Mouse (Mus musculus): ENCODE measurements around the gene Pramel1. TPM values are rescaled to one million over a fixed set of nuclear protein-coding genes. Genes with fewer than 3 reads are reported as not detected.

Gene Pramel1
- total and polyA plus RNA-seq, 3 experiments, result not detected

GRCm38 (mm10) chr4:143412219-143413092 is 18.2 kb downstream of the Pramel1 start, which contains the start of gene Pramef8:
TSS of gene Pramef8 (plus strand) at chr4:143412426.
- Histone ChIP-seq H3K4me3 (replicated peaks in 1 of 3; ENCODE audit: low read depth in 2 of 3, low read length in 2 of 3, poor library complexity in 1 of 3) (peak within 1 kb of the TSS; percentile 71 to 75 (median 74)), H3K27me3 (replicated peaks) (peaks cover 5% of the 10 kb centered on the region), H3K9me3 (replicated peaks; ENCODE audit: low read length) (no peaks in the 10 kb centered on the region), H3K27ac (ENCODE audit: insufficient read depth, low read depth) (peak within 1 kb of the TSS; percentile 36), H3K79me2 (replicated peaks; ENCODE audit: control insufficient read depth, extremely low read depth, insufficient read depth, poor library complexity, severe bottlenecking) (peaks cover 14% of the 10 kb centered on the region), H3K4me2 (ENCODE audit: insufficient read depth, low read depth, poor library complexity, severe bottlenecking) (peak within 1 kb of the TSS; percentile 98), H3K9ac (ENCODE audit: insufficient read depth, low read depth) (peak within 1 kb of the TSS; percentile 91), H3K36me3 (replicated peaks in 1 of 2; ENCODE audit: control insufficient read depth in 1 of 2, insufficient read depth in 1 of 2, low read length in 1 of 2) (peaks cover 20 to 32% of the 10 kb centered on the region in 2 experiments), H3K4me1 (ENCODE audit: control insufficient read depth in 1 of 2, insufficient read depth in 2 of 2) (peaks cover 0 to 10% of the 10 kb centered on the region in 2 experiments; a peak in 1 of 4 replicates)
- dilution Hi-C loops (cut with MboI; ENCODE audit: extremely low pct_ligation_motif_present, extremely low pct_unique_long_range_greater_than_20kb, low sequenced_read_pairs) (no loop called here), in situ Hi-C loops (cut with MboI; ENCODE audit: low pct_ligation_motif_present, low pct_unique_long_range_greater_than_20kb, low sequenced_read_pairs) (no loop called here)
- DNase-seq (ENCODE audit: extremely low read depth), result peak; percentile 94
- TF ChIP-seq SMC3 (IDR thresholded peaks at IDR 0.05; ENCODE audit: low read depth, low read length) (no peak), GABPA (IDR thresholded peaks at IDR 0.05; ENCODE audit: insufficient replicate concordance, low read depth, low read length) (no peak; the same call in 1 of the 2 replicates), ELF1 (IDR thresholded peaks at IDR 0.05; ENCODE audit: low read depth, low read length) (peak; percentile 100), ZMIZ1 (IDR thresholded peaks at IDR 0.05; ENCODE audit: low read depth, low read length) (peak; percentile 77), POLR2AphosphoS2 (IDR thresholded peaks at IDR 0.05; ENCODE audit: low read depth, low read length) (peak; percentile 38; the same call in 1 of the 2 replicates), CHD2 (IDR thresholded peaks at IDR 0.05; ENCODE audit: low read length) (peak; percentile 84), USF1 (IDR thresholded peaks at IDR 0.05; ENCODE audit: low read depth, low read length) (no peak), BHLHE40 (IDR thresholded peaks at IDR 0.05; ENCODE audit: low read depth, low read length) (0 out of 2 replicates have a peak, but pooled peaks have one; percentile 33), MAFK (IDR thresholded peaks at IDR 0.05; ENCODE audit: insufficient replicate concordance, low read length) (no peak; the same call in 1 of the 2 replicates), MAX (IDR thresholded peaks at IDR 0.05; ENCODE audit: low read length) (peak; percentile 43; the same call in 1 of the 2 replicates), SIN3A (IDR thresholded peaks at IDR 0.05; ENCODE audit: low read length) (peak; percentile 91), E2F4 (IDR thresholded peaks at IDR 0.05; ENCODE audit: insufficient replicate concordance, low read depth, low read length) (peak; percentile 57; the same call in 1 of the 2 replicates), ZNF384 (IDR thresholded peaks at IDR 0.05; ENCODE audit: low read depth, low read length) (peak; percentile 93), KAT2A (IDR thresholded peaks at IDR 0.05; ENCODE audit: insufficient replicate concordance, low read length) (peak; percentile 85), ZC3H11A (IDR thresholded peaks at IDR 0.05; ENCODE audit: low read depth, low read length) (no peak), PAX5 (IDR thresholded peaks at IDR 0.05; ENCODE audit: low read length) (no peak), IRF4 (IDR thresholded peaks at IDR 0.05; ENCODE audit: low read depth, low read length) (peak; percentile 41; the same call in 1 of the 2 replicates), CTCF (conservative IDR thresholded peaks at IDR 0.05 in 1 of 2, IDR thresholded peaks at IDR 0.05 in 1 of 2; ENCODE audit: low read depth in 2 of 2, low read length in 2 of 2) (no peak), NRF1 (IDR thresholded peaks at IDR 0.05; ENCODE audit: low read depth, low read length) (no peak), HCFC1 (IDR thresholded peaks at IDR 0.05; ENCODE audit: low read depth, low read length) (peak; percentile 92), POLR2A (IDR thresholded peaks at IDR 0.05; ENCODE audit: low read depth, low read length) (peak; percentile 82), UBTF (IDR thresholded peaks at IDR 0.05; ENCODE audit: low read depth, low read length) (no peak), JUN (IDR thresholded peaks at IDR 0.05; ENCODE audit: insufficient read depth, low read depth, low read length) (no peak), USF2 (conservative IDR thresholded peaks at IDR 0.05; ENCODE audit: low read depth, low read length) (no peak), ETS1 (conservative IDR thresholded peaks at IDR 0.05; ENCODE audit: low read depth, low read length) (peak; percentile 23; the same call in 1 of the 2 replicates), TBP (conservative IDR thresholded peaks at IDR 0.05; ENCODE audit: low read depth, low read length) (peak; percentile 94), MAZ (IDR thresholded peaks at IDR 0.05; ENCODE audit: low read depth, low read length) (peak; percentile 51; the same call in 1 of the 2 replicates), JUND (conservative IDR thresholded peaks at IDR 0.05; ENCODE audit: low read depth, low read length) (peak; percentile 51; the same call in 1 of the 2 replicates), RAD21 (IDR thresholded peaks at IDR 0.05; ENCODE audit: low read depth, low read length) (no peak), MYC (IDR thresholded peaks at IDR 0.05; ENCODE audit: low read depth, low read length) (no peak; the same call in 1 of the 2 replicates), MXI1 (IDR thresholded peaks at IDR 0.05; ENCODE audit: low read depth, low read length) (peak; percentile 45; the same call in 1 of the 2 replicates), ZKSCAN1 (IDR thresholded peaks at IDR 0.05; ENCODE audit: borderline replicate concordance, low read depth, low read length) (no peak), TCF12 (IDR thresholded peaks at IDR 0.05; ENCODE audit: low read depth, low read length) (peak; percentile 68), CHD1 (IDR thresholded peaks at IDR 0.05; ENCODE audit: low read depth, low read length) (no peak), EP300 (IDR thresholded peaks at IDR 0.05; ENCODE audit: low read length) (no peak), NELFE (IDR thresholded peaks at IDR 0.05; ENCODE audit: low read depth, low read length) (peak; percentile 76), MEF2A (IDR thresholded peaks at IDR 0.05; ENCODE audit: borderline replicate concordance, low read depth, low read length) (peak; percentile 31; the same call in 1 of the 2 replicates), RCOR1 (conservative IDR thresholded peaks at IDR 0.05; ENCODE audit: low read depth, low read length) (no peak)
